Mouse (Mus musculus): Measurements from ENCODE around the gene A530016L24Rik.

GRCm38 (mm10) chr12:112498683-112499082 lies 9.4 kb downstream of the A530016L24Rik start:
- TF ChIP-seq CTCF (IDR thresholded peaks at IDR 0.05; ENCODE audit: low read depth, low read length) (no peak), GATA1 (IDR thresholded peaks at IDR 0.05; ENCODE audit: borderline replicate concordance, low read length) (no peak), TAL1 (conservative IDR thresholded peaks at IDR 0.05; ENCODE audit: low read depth, low read length) (no peak)

Data from G1E (cell line).